8 mouse cellular contexts compared by ENCODE assay signal in genomic region chr10:80676198-80676928, GRCm38 (mm10). TPM values are rescaled to one million over a fixed set of nuclear protein-coding genes. Genes with fewer than 3 reads are reported as not detected.
DNase-seq lines count a peak whose midpoint lies in the region; ATAC-seq and TF ChIP-seq lines count a peak whose summit lies in the region.

No protein-coding gene starts in this region.

- peak; percentile 54 for ATAC-seq in G1E (ENCODE audit: extremely low read depth, insufficient number of reproducible peaks, low FRiP score, poor library complexity, severe bottlenecking)
- ATAC-seq in forebrain, embryonic 16.5 days: peak; percentile 92
- ATAC-seq in lung, embryonic 15.5 days (ENCODE audit: borderline replicate concordance, extremely low read depth, low FRiP score, low TSS enrichment): peak; percentile 91

- peak overlapping the region; percentile 87 for H3K4me3 ChIP-seq in G1E (ENCODE audit: low read depth, low read length)
- H3K4me3 ChIP-seq in forebrain, embryonic 16.5 days (replicated peaks; ENCODE audit: low read length): peak overlapping the region; percentile 93
- H3K4me3 ChIP-seq in lung, embryonic 15.5 days: peak overlapping the region; percentile 90

- H3K9me3 ChIP-seq in G1E (replicated peaks): no peaks in the 10 kb centered on the region
- H3K9me3 ChIP-seq in forebrain, embryonic 16.5 days (ENCODE audit: control insufficient read depth, low read length): no peaks in the 10 kb centered on the region
- H3K9me3 ChIP-seq in lung, embryonic 15.5 days: no peaks in the 10 kb centered on the region

- under 1% methylated on average over 66 of the region's 78 CpGs for WGBS in forebrain, embryonic 16.5 days
- under 1% methylated on average over 58 of the region's 78 CpGs for WGBS in lung, embryonic 15.5 days

- peaks cover 41% of the 10 kb centered on the region for H3K36me3 ChIP-seq in G1E (replicated peaks)
- H3K36me3 ChIP-seq in forebrain, embryonic 16.5 days (ENCODE audit: control insufficient read depth, insufficient read depth): 0 out of 2 replicates have a peak, but pooled peaks cover 3% of the 10 kb centered on the region
- peaks cover 13% of the 10 kb centered on the region for H3K36me3 ChIP-seq in lung, embryonic 15.5 days

- peak overlapping the region; percentile 76 for H3K4me2 ChIP-seq in forebrain, embryonic 16.5 days (ENCODE audit: low read length)
- peak overlapping the region; percentile 77 for H3K4me2 ChIP-seq in lung, embryonic 15.5 days

- peak; percentile 93 for DNase-seq in G1E (ENCODE audit: low spot score)
- peak; percentile 99 to 100 for DNase-seq in cerebellum, adult 18-20 months
- peak; percentile 100 for DNase-seq in heart, postnatal 4 days
- DNase-seq in layer of hippocampus, adult 8-10 months (ENCODE audit: low spot score in 2 of 2): peak; percentile 99
- peak; percentile 100 for DNase-seq in ovary, adult 18-20 months (ENCODE audit: low spot score)
- DNase-seq in thymus, postnatal 0 days (ENCODE audit: low spot score): peak; percentile 100

- peak overlapping the region; percentile 98 for H3K27ac ChIP-seq in forebrain, embryonic 16.5 days (ENCODE audit: low read length)
- H3K27ac ChIP-seq in lung, embryonic 15.5 days: peak overlapping the region; percentile 98

- H3K4me1 ChIP-seq in G1E (ENCODE audit: insufficient read depth, low read depth, low read length): peaks cover 83% of the 10 kb centered on the region
- peaks cover 63% of the 10 kb centered on the region for H3K4me1 ChIP-seq in forebrain, embryonic 16.5 days (replicated peaks; ENCODE audit: control insufficient read depth, insufficient read depth, low read length)
- peaks cover 61% of the 10 kb centered on the region for H3K4me1 ChIP-seq in lung, embryonic 15.5 days

- H3K9ac ChIP-seq in forebrain, embryonic 16.5 days (replicated peaks; ENCODE audit: low read depth, low read length): peak overlapping the region; percentile 95
- peak overlapping the region; percentile 87 for H3K9ac ChIP-seq in lung, embryonic 15.5 days

- TF ChIP-seq CTCF in G1E (IDR thresholded peaks at IDR 0.05; ENCODE audit: low read depth, low read length): no peak

- H3K27me3 ChIP-seq in G1E (ENCODE audit: insufficient read depth, low read length): no peaks in the 10 kb centered on the region
- H3K27me3 ChIP-seq in forebrain, embryonic 16.5 days (replicated peaks; ENCODE audit: control insufficient read depth, insufficient read depth, low read length): no peaks in the 10 kb centered on the region
- no peaks in the 10 kb centered on the region for H3K27me3 ChIP-seq in lung, embryonic 15.5 days

RNA-seq across cellular contexts. Expression of gene Mknk2, which starts 1.5 kb away (rescaled TPM):
- total RNA-seq in G1E (2014; fragmentation: Nextera tagmentation): 127 and 140 TPM in 2 replicates
- total RNA-seq in G1E (2017): 70.4 and 72.2 TPM in 2 replicates
- 455 and 521 TPM in 2 replicates for polyA plus RNA-seq in G1E (2012)
- 57.1 and 61.2 TPM in 2 replicates for polyA plus RNA-seq in forebrain, embryonic 16.5 days (2015; fragmentation: Nextera tagmentation; extraction: Ambion mirVana)
- 100 to 1,000 TPM; 105 TPM for total RNA-seq in heart, postnatal 4 days (2021)
- 10 to 100 TPM; 41.9 to 50.0 (median 45.1) TPM for total RNA-seq in layer of hippocampus, adult 8-10 months (2022)
- 99.8 and 104 TPM in 2 replicates for polyA plus RNA-seq in lung, embryonic 15.5 days (2015; fragmentation: Nextera tagmentation; extraction: Ambion mirVana)
- polyA plus RNA-seq in thymus, postnatal 0 days (2015; fragmentation: Nextera tagmentation; extraction: Ambion mirVana): 119 and 125 TPM in 2 replicates

RNA-seq across cellular contexts. Expression of gene Btbd2, which starts 19.5 kb away (rescaled TPM):
- total RNA-seq in G1E (2014; fragmentation: Nextera tagmentation) (11.1 and 19.7 TPM in 2 replicates), G1E (2017) (17.9 and 19.2 TPM in 2 replicates)
- polyA plus RNA-seq in G1E (2012): 96.3 and 102 TPM in 2 replicates
- polyA plus RNA-seq in forebrain, embryonic 16.5 days (2015; fragmentation: Nextera tagmentation; extraction: Ambion mirVana): 75.2 and 79.7 TPM in 2 replicates
- total RNA-seq in heart, postnatal 4 days (2021): 10 to 100 TPM; 42.2 to 42.4 TPM
- 100 to 1,000 TPM in 2 of 4 experiments, 10 to 100 TPM in 2; 92.1 to 103 (median 97.9) TPM for total RNA-seq in layer of hippocampus, adult 8-10 months (2022)
- 83.0 and 85.2 TPM in 2 replicates for polyA plus RNA-seq in lung, embryonic 15.5 days (2015; fragmentation: Nextera tagmentation; extraction: Ambion mirVana)
- polyA plus RNA-seq in thymus, postnatal 0 days (2015; fragmentation: Nextera tagmentation; extraction: Ambion mirVana): 31.6 and 31.9 TPM in 2 replicates

RNA-seq across cellular contexts. Expression of gene Mob3a, which starts 25.4 kb away (rescaled TPM):
- total RNA-seq in G1E (2014; fragmentation: Nextera tagmentation): 44.4 and 52.8 TPM in 2 replicates
- 53.8 and 61.8 TPM in 2 replicates for total RNA-seq in G1E (2017)
- polyA plus RNA-seq in G1E (2012): 45.8 and 54.2 TPM in 2 replicates
- 56.9 and 59.4 TPM in 2 replicates for polyA plus RNA-seq in forebrain, embryonic 16.5 days (2015; fragmentation: Nextera tagmentation; extraction: Ambion mirVana)
- 10 to 100 TPM; 12.5 to 13.0 TPM for total RNA-seq in heart, postnatal 4 days (2021)
- total RNA-seq in layer of hippocampus, adult 8-10 months (2022): 10 to 100 TPM; 13.8 to 18.0 (median 15.0) TPM
- 44.5 and 44.7 TPM in 2 replicates for polyA plus RNA-seq in lung, embryonic 15.5 days (2015; fragmentation: Nextera tagmentation; extraction: Ambion mirVana)
- 107 and 114 TPM in 2 replicates for polyA plus RNA-seq in thymus, postnatal 0 days (2015; fragmentation: Nextera tagmentation; extraction: Ambion mirVana)

RNA-seq across cellular contexts. Expression of gene Izumo4, which starts 25.6 kb away (rescaled TPM):
- total RNA-seq in G1E (2014; fragmentation: Nextera tagmentation) (2.3 and 7.4 TPM in 2 replicates), G1E (2017) (5.9 and 10.3 TPM in 2 replicates)
- polyA plus RNA-seq in G1E (2012): 7.5 and 8.2 TPM in 2 replicates
- polyA plus RNA-seq in forebrain, embryonic 16.5 days (2015; fragmentation: Nextera tagmentation; extraction: Ambion mirVana): 32.5 and 44.1 TPM in 2 replicates
- 1 to 10 TPM; 3.2 to 4.6 TPM for total RNA-seq in heart, postnatal 4 days (2021)
- 10 to 100 TPM; 56.6 to 73.2 (median 69.8) TPM for total RNA-seq in layer of hippocampus, adult 8-10 months (2022)
- polyA plus RNA-seq in lung, embryonic 15.5 days (2015; fragmentation: Nextera tagmentation; extraction: Ambion mirVana): 19.8 and 23.0 TPM in 2 replicates
- 17.8 and 20.1 TPM in 2 replicates for polyA plus RNA-seq in thymus, postnatal 0 days (2015; fragmentation: Nextera tagmentation; extraction: Ambion mirVana)

RNA-seq across cellular contexts. Expression of gene Csnk1g2, which starts 53.7 kb away (rescaled TPM):
- total RNA-seq in G1E (2014; fragmentation: Nextera tagmentation): 91.3 and 110 TPM in 2 replicates
- 189 and 193 TPM in 2 replicates for total RNA-seq in G1E (2017)
- 470 and 513 TPM in 2 replicates for polyA plus RNA-seq in G1E (2012)
- polyA plus RNA-seq in forebrain, embryonic 16.5 days (2015; fragmentation: Nextera tagmentation; extraction: Ambion mirVana): 91.3 and 96.9 TPM in 2 replicates
- total RNA-seq in heart, postnatal 4 days (2021): 100 to 1,000 TPM; 142 to 162 TPM
- 100 to 1,000 TPM; 190 to 230 (median 201) TPM for total RNA-seq in layer of hippocampus, adult 8-10 months (2022)
- polyA plus RNA-seq in lung, embryonic 15.5 days (2015; fragmentation: Nextera tagmentation; extraction: Ambion mirVana): 142 and 152 TPM in 2 replicates
- 153 and 160 TPM in 2 replicates for polyA plus RNA-seq in thymus, postnatal 0 days (2015; fragmentation: Nextera tagmentation; extraction: Ambion mirVana)

Comparison
In these comparisons a context has a peak if more than half of its experiments do, and no peak if none do; other contexts are left out.
1. Peak in every context shown above with its lines: DNase-seq, ATAC-seq, H3K4me3 ChIP-seq and H3K27ac ChIP-seq.